Mouse (Mus musculus) liver (tissue): Measurements from ENCODE around the gene Ddhd1.

ENCODE experiments used
- DNase-seq: peaks from one replicate; pipeline ENCODE4 v3.0.0-alpha.2; 2020; ENCODE audit warnings: mixed read lengths

Ddhd1 gene

GRCm38 (mm10) chr14:45566066-45566937, 91.6 kb downstream of the Ddhd1 start:
- peak; percentile 80 for DNase-seq

- peak; percentile 31 for DNase-seq
Observed at GRCm38 (mm10) chr14:45565216-45566065, 92.5 kb downstream of the Ddhd1 start.

GRCm38 (mm10) chr14:45563577-45563976, 94.4 kb downstream of the Ddhd1 start:
- no peak for DNase-seq

GRCm38 (mm10) chr14:45561681-45562080, 96.3 kb downstream of the Ddhd1 start:
- no peak for DNase-seq

GRCm38 (mm10) chr14:45559018-45559417, 98.9 kb downstream of the Ddhd1 start:
- DNase-seq: no peak

- DNase-seq: no peak
Observed at GRCm38 (mm10) chr14:45554336-45554735, 103.6 kb downstream of the Ddhd1 start.

GRCm38 (mm10) chr14:45553854-45554253, 104.1 kb downstream of the Ddhd1 start:
- DNase-seq: no peak

GRCm38 (mm10) chr14:45552431-45552830, 105.5 kb downstream of the Ddhd1 start:
- no peak for DNase-seq

GRCm38 (mm10) chr14:45551121-45551768, 106.7 kb downstream of the Ddhd1 start:
- peak; percentile 62 for DNase-seq

GRCm38 (mm10) chr14:45550010-45550647, 107.8 kb downstream of the Ddhd1 start:
- DNase-seq: no peak

GRCm38 (mm10) chr14:45548118-45548517, 109.8 kb downstream of the Ddhd1 start:
- no peak for DNase-seq

GRCm38 (mm10) chr14:45544905-45545304, 113.0 kb downstream of the Ddhd1 start:
- no peak for DNase-seq

- no peak for DNase-seq
Observed at GRCm38 (mm10) chr14:45544026-45544425, 113.9 kb downstream of the Ddhd1 start.

- DNase-seq: peak; percentile 63
Observed at GRCm38 (mm10) chr14:45539659-45540468, 118.1 kb downstream of the Ddhd1 start.
